Mouse (Mus musculus) limb, embryonic 13.5 days (tissue): ENCODE results near the gene Runx2. TPM values are rescaled to one million over a fixed set of nuclear protein-coding genes. Genes with fewer than 3 reads are reported as not detected.

Experiments
- ATAC-seq: fragments of 200-750 bp; cut with Nextera tagmentation; 2 replicates; pipeline ENCODE4 v1.8.0; 2017; ENCODE audit warnings: low read depth, moderate number of reproducible peaks, moderate TSS enrichment; ENCODE audit not compliant: low FRiP score
- H3K27ac ChIP-seq: fragments of 300-500 bp; sonication (generic); 2 replicates; pipeline ENCODE4 v1.5.1; 2015; ENCODE audit warnings: inconsistent platforms, mild to moderate bottlenecking, moderate library complexity
- H3K27me3 ChIP-seq: fragments of 300-500 bp; sonication (generic); 2 replicates; pipeline ENCODE4 v1.6.1; 2015; ENCODE audit warnings: mild to moderate bottlenecking, inconsistent platforms
- H3K36me3 ChIP-seq: fragments of 300-500 bp; sonication (generic); 2 replicates; pipeline ENCODE4 v1.6.1; 2015; ENCODE audit warnings: inconsistent platforms, mild to moderate bottlenecking, moderate library complexity
- H3K4me1 ChIP-seq: fragments of 300-500 bp; sonication (generic); 2 replicates; pipeline ENCODE4 v1.6.1; 2015; ENCODE audit warnings: inconsistent platforms
- H3K4me2 ChIP-seq: fragments of 300-500 bp; sonication (generic); replicated peaks from 2 replicates; pipeline ENCODE4 v1.6.1; 2015; ENCODE audit warnings: inconsistent platforms, mild to moderate bottlenecking, moderate library complexity
- H3K4me3 ChIP-seq: fragments of 300-500 bp; sonication (generic); 2 replicates; pipeline ENCODE4 v1.5.1; 2015; ENCODE audit warnings: moderate library complexity, mild to moderate bottlenecking, inconsistent platforms
- H3K9ac ChIP-seq: fragments of 300-500 bp; sonication (generic); 2 replicates; pipeline ENCODE4 v1.6.1; 2015; ENCODE audit warnings: mild to moderate bottlenecking, inconsistent platforms
- H3K9me3 ChIP-seq: fragments of 300-500 bp; sonication (generic); 2 replicates; pipeline ENCODE4 v1.6.1; 2016; ENCODE audit warnings: inconsistent platforms
- WGBS: fragments of 180-500 bp; shearing (Covaris S2); methylation state at CpG from one replicate; pipeline ENCODE4 v1.1.7; 2015; 5-methylcytosine and 5-hydroxymethylcytosine counted together
- polyA plus RNA-seq: library from polyadenylated mRNA; unstranded; fragments of >200 nt; fragmentation: Nextera tagmentation; extraction: Ambion mirVana; gene quantifications from 2 replicates; pipeline ENCODE4 v1.2.1, GENCODE M21; 2015

Gene Runx2
- polyA plus RNA-seq, 1 experiment from 2014 or later = 15.1 TPM

DNA sequence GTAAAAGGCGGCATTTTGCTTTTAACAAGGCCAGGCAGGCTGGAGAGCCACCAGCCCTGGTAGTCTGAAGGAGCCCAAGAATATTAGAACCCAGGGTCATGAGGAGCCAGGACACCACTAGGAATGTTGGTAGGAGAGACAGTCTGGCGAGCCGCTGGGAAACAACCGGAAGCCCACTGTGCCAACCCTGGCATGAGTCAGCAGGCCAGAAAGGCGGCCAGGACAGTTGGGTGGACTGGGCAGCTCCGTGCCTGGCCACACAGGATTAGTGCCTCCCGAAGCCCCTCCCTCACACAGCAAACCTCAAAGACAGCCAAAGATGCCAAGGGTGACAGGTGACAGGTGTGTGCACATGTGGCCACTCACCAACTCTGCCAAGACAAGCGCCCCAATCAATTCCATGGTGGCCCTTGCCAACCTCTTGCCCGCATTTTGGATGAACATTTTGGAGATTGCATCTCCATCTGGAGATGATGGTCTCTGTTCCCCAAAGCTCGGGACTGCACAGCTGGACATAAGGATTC, 309.7 kb downstream of the Runx2 start:
- WGBS = 80% methylated on average over 10 of the region's 10 CpGs
- Histone ChIP-seq H3K4me3 (no peak overlapping the region), H3K9me3 (no peaks in the 10 kb centered on the region), H3K4me1 (peaks cover 21% of the 10 kb centered on the region), H3K27me3 (peaks cover 28% of the 10 kb centered on the region), H3K36me3 (no peaks in the 10 kb centered on the region), H3K4me2 (no peak overlapping the region), H3K27ac (no peak overlapping the region), H3K9ac (no peak overlapping the region)
- no peak for ATAC-seq

- H3K9me3 ChIP-seq = peaks cover 7% of the 10 kb centered on the region
- WGBS = 93% methylated on average over 5 of the region's 5 CpGs
- no peak overlapping the region for H3K27ac ChIP-seq
- no peak overlapping the region for H3K4me2 ChIP-seq
- no peak overlapping the region for H3K9ac ChIP-seq
- no peak for ATAC-seq
- no peak overlapping the region for H3K4me3 ChIP-seq
- H3K27me3 ChIP-seq = peaks cover 18% of the 10 kb centered on the region; the same call in 1 of the 2 replicates
- H3K4me1 ChIP-seq = peaks cover 11% of the 10 kb centered on the region
- no peaks in the 10 kb centered on the region for H3K36me3 ChIP-seq
Measured at GRCm38 (mm10) chr17:44502176-44502575, 312.4 kb downstream of the Runx2 start.

DNA sequence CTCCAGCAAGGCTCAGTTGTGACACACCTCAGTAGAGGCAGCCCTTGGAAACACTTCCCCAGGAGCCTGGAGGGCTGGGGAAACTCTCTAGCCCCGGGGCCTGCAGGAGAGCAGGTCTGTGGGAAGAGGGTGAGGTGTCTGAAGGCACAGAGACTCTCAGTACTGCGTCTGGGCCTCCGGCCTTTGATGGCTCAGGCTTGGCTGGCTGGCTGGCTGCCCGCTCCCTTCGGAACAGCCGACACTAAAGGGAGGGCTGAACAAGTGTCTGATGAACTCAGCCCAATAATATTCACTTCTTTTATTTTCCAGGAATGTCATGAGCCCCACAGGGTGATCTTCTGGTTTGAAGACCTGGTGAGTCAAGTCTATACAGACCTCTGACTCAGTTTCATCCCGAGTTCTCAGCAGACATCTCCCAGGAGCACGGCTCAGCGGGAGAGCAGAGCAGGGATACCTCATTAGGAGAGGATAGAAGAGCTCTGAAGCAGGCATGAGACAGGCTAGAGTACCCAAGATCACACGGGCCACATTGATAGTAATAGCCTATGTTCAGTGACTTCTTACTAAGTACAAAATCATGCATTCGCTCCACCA, 314.2 kb downstream of the Runx2 start:
- peaks cover 11% of the 10 kb centered on the region for H3K4me1 ChIP-seq
- no peak overlapping the region for H3K4me3 ChIP-seq
- peaks cover 29% of the 10 kb centered on the region for H3K27me3 ChIP-seq
- peaks cover 7% of the 10 kb centered on the region for H3K9me3 ChIP-seq
- H3K36me3 ChIP-seq = no peaks in the 10 kb centered on the region
- WGBS = 68% methylated on average over 11 of the region's 11 CpGs
- H3K9ac ChIP-seq = no peak overlapping the region
- no peak overlapping the region for H3K4me2 ChIP-seq
- ATAC-seq = no peak
- no peak overlapping the region for H3K27ac ChIP-seq

GRCm38 (mm10) chr17:44490164-44490794, 324.3 kb downstream of the Runx2 start:
- H3K9me3 ChIP-seq = no peaks in the 10 kb centered on the region
- no peak overlapping the region for H3K27ac ChIP-seq
- no peak for ATAC-seq
- H3K9ac ChIP-seq = no peak overlapping the region
- peaks cover 1% of the 10 kb centered on the region; the same call in 1 of the 2 replicates for H3K27me3 ChIP-seq
- H3K4me1 ChIP-seq = peaks cover 5% of the 10 kb centered on the region
- no peaks in the 10 kb centered on the region for H3K36me3 ChIP-seq
- H3K4me3 ChIP-seq = no peak overlapping the region
- H3K4me2 ChIP-seq = no peak overlapping the region
- 49% methylated on average over 11 of the region's 11 CpGs for WGBS

DNA sequence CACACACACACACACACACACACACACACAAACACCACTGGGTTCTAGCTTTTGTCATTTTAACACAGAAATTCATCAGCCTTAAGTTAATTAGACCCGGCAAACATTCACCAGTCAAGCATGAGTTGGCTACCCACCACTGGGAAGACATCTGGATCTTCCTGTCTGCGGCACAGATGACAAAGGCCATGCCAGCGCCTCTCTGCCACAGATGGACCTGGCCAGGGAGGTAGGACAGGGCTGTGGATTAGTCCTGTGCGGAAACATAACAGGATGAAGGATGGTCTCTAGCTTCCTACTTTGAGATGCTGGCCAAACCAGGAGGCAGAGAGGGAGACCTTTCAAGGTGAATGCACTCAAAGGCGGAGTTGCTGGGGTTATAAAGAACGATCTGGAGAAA, 325.3 kb downstream of the Runx2 start:
- H3K4me3 ChIP-seq = no peak overlapping the region
- H3K36me3 ChIP-seq = no peaks in the 10 kb centered on the region
- peaks cover 5% of the 10 kb centered on the region for H3K4me1 ChIP-seq
- no peaks in the 10 kb centered on the region for H3K9me3 ChIP-seq
- ATAC-seq = no peak
- H3K4me2 ChIP-seq = no peak overlapping the region
- 84% methylated on average over 6 of the region's 6 CpGs for WGBS
- H3K27ac ChIP-seq = no peak overlapping the region
- no peaks in the 10 kb centered on the region for H3K27me3 ChIP-seq
- no peak overlapping the region for H3K9ac ChIP-seq

GRCm38 (mm10) chr17:44487514-44488244, 326.9 kb downstream of the Runx2 start:
- no peak overlapping the region for H3K9ac ChIP-seq
- H3K4me1 ChIP-seq = peaks cover 5% of the 10 kb centered on the region
- H3K36me3 ChIP-seq = no peaks in the 10 kb centered on the region
- H3K4me2 ChIP-seq = no peak overlapping the region
- no peak overlapping the region for H3K4me3 ChIP-seq
- WGBS = 89% methylated on average over 10 of the region's 10 CpGs
- no peaks in the 10 kb centered on the region for H3K27me3 ChIP-seq
- H3K27ac ChIP-seq = no peak overlapping the region
- no peaks in the 10 kb centered on the region for H3K9me3 ChIP-seq
- no peak for ATAC-seq

- Histone ChIP-seq H3K4me3 (no peak overlapping the region), H3K27me3 (no peaks in the 10 kb centered on the region; the same call in 1 of the 2 replicates), H3K27ac (no peak overlapping the region), H3K9ac (no peak overlapping the region), H3K4me2 (no peak overlapping the region), H3K36me3 (no peaks in the 10 kb centered on the region), H3K9me3 (no peaks in the 10 kb centered on the region), H3K4me1 (peaks cover 4% of the 10 kb centered on the region)
- no peak for ATAC-seq
- WGBS = 87% methylated on average over 5 of the region's 5 CpGs
Measured at GRCm38 (mm10) chr17:44485337-44485736, 329.3 kb downstream of the Runx2 start.

DNA sequence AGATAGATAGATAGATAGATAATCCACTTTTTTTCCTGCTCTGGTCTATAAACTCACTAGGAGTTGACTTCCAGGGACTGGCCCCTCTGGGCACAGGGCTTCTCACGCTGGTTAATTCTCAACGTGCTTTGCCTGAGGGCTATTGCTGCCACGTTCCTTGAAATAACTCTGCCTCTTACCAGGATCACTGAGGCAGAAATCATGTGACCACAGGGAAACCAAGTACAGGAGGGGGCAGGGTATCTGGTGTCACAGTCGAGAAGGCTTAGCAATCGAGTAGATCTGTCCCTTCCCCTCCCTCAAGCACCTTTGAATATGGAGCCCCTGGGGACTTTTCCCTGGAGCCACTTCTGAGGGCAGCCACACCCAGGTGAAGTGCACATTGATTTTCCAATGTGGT, 334.7 kb downstream of the Runx2 start:
- no peaks in the 10 kb centered on the region for H3K4me1 ChIP-seq
- ATAC-seq = no peak
- H3K9ac ChIP-seq = no peak overlapping the region
- H3K27ac ChIP-seq = no peak overlapping the region
- peaks cover 2% of the 10 kb centered on the region; the same call in 1 of the 2 replicates for H3K27me3 ChIP-seq
- H3K9me3 ChIP-seq = no peaks in the 10 kb centered on the region
- no peak overlapping the region for H3K4me2 ChIP-seq
- no peak overlapping the region for H3K4me3 ChIP-seq
- H3K36me3 ChIP-seq = no peaks in the 10 kb centered on the region
- 46% methylated on average over 5 of the region's 5 CpGs for WGBS

GRCm38 (mm10) chr17:44479491-44479890, 335.1 kb downstream of the Runx2 start:
- no peak overlapping the region for H3K4me2 ChIP-seq
- no peaks in the 10 kb centered on the region for H3K36me3 ChIP-seq
- no peak overlapping the region for H3K4me3 ChIP-seq
- H3K27ac ChIP-seq = no peak overlapping the region
- 76% methylated on average over 4 of the region's 4 CpGs for WGBS
- no peaks in the 10 kb centered on the region for H3K4me1 ChIP-seq
- H3K9ac ChIP-seq = no peak overlapping the region
- peaks cover 2% of the 10 kb centered on the region; the same call in 1 of the 2 replicates for H3K27me3 ChIP-seq
- H3K9me3 ChIP-seq = no peaks in the 10 kb centered on the region
- no peak for ATAC-seq

GRCm38 (mm10) chr17:44475910-44476309, 338.7 kb downstream of the Runx2 start:
- H3K4me1 ChIP-seq = no peaks in the 10 kb centered on the region
- no peaks in the 10 kb centered on the region for H3K9me3 ChIP-seq
- ATAC-seq = no peak
- H3K4me2 ChIP-seq = no peak overlapping the region
- H3K9ac ChIP-seq = no peak overlapping the region
- no peaks in the 10 kb centered on the region for H3K36me3 ChIP-seq
- no peak overlapping the region for H3K27ac ChIP-seq
- H3K4me3 ChIP-seq = no peak overlapping the region
- peaks cover 2% of the 10 kb centered on the region; the same call in 1 of the 2 replicates for H3K27me3 ChIP-seq
- 96% methylated on average over 8 of the region's 8 CpGs for WGBS

DNA sequence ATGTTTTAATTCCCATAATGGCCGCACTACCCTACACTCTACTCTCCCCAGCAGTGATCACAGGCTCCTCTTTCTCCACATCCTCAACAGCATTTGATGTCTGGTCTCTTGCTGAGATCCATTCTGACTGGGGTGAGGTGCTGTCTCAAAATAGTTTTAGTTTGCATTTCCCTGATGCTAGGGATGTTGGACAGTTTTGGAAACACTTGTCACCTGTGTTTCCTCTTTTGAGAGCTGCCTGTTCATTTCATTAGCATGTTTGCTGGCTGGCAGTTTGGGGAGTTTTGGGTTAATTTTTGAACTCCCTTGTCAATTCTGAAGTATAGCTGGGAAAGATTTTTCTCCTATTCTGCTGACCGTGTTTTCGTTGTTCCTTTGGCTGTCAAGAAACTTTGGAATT, 340.3 kb downstream of the Runx2 start:
- H3K4me3 ChIP-seq = no peak overlapping the region
- H3K27me3 ChIP-seq = 0 out of 2 replicates have a peak, but pooled peaks cover 2% of the 10 kb centered on the region
- no peaks in the 10 kb centered on the region for H3K36me3 ChIP-seq
- 64% methylated on average over 3 of the region's 3 CpGs for WGBS
- no peak for ATAC-seq
- H3K9me3 ChIP-seq = no peaks in the 10 kb centered on the region
- H3K4me2 ChIP-seq = no peak overlapping the region
- H3K4me1 ChIP-seq = no peaks in the 10 kb centered on the region
- H3K27ac ChIP-seq = no peak overlapping the region
- no peak overlapping the region for H3K9ac ChIP-seq

- H3K27me3 ChIP-seq = 0 out of 2 replicates have a peak, but pooled peaks cover 2% of the 10 kb centered on the region
- no peak for ATAC-seq
- WGBS = 85% methylated on average over 7 of the region's 7 CpGs
- H3K9me3 ChIP-seq = no peaks in the 10 kb centered on the region
- no peaks in the 10 kb centered on the region for H3K4me1 ChIP-seq
- no peak overlapping the region for H3K4me3 ChIP-seq
- H3K4me2 ChIP-seq = no peak overlapping the region
- no peaks in the 10 kb centered on the region for H3K36me3 ChIP-seq
- H3K27ac ChIP-seq = no peak overlapping the region
- no peak overlapping the region for H3K9ac ChIP-seq
Measured at GRCm38 (mm10) chr17:44472695-44473094, 341.9 kb downstream of the Runx2 start.
